8 mouse cellular contexts compared by ENCODE assay signal in genomic region chr11:118355205-118355604, GRCm38 (mm10). TPM values are rescaled to one million over a fixed set of nuclear protein-coding genes. Genes with fewer than 3 reads are reported as not detected.
DNase-seq lines count a peak whose midpoint lies in the region; ATAC-seq lines count a peak whose summit lies in the region.

No protein-coding gene starts in this region.

- peak; percentile 91 for ATAC-seq in activated CD4-positive, CD25-positive, alpha-beta regulatory T cell, adult 4 months
- peak; percentile 93 for ATAC-seq in common myeloid progenitor, adult 5-6 weeks (replicated peaks; ENCODE audit: low read depth, poor library complexity, severe bottlenecking)
- ATAC-seq in inflammation-experienced regulatory T-cells, adult 6 months = peak; percentile 93
- peak; percentile 93 for ATAC-seq in megakaryocyte progenitor cell, adult 5-6 weeks (replicated peaks; ENCODE audit: poor library complexity)

- DNase-seq in gastrocnemius, postnatal 14 days = peak; percentile 94
- DNase-seq in left cerebral cortex, postnatal 10 days (ENCODE audit: extremely low spot score in 1 of 2, low spot score in 2 of 2) = peak; percentile 85 to 94
- peak; percentile 94 to 95 for DNase-seq in right cerebral cortex, postnatal 10 days (ENCODE audit: low spot score in 2 of 2)
- peak; percentile 91 for DNase-seq in urinary bladder, postnatal 14 days (ENCODE audit: low spot score)

- intact Hi-C loops in gastrocnemius, postnatal 14 days (cut with DNase I; ENCODE audit: low total_unique reads) = no loop called here
- intact Hi-C loops in left cerebral cortex, postnatal 10 days (cut with DNase I) = loop anchor here (5.0 kb wide), 1 partner anchor 38 kb away; no protein-coding TSS in a partner anchor

RNA-seq across cellular contexts. Expression of gene Timp2, which starts 0.3 kb away (rescaled TPM):
- polyA plus RNA-seq in activated CD4-positive, CD25-positive, alpha-beta regulatory T cell, adult 4 months (2017; shearing (Covaris generic)) = 10 to 100 TPM; 10.2 to 11.2 TPM
- total RNA-seq in common myeloid progenitor, adult 5-6 weeks (2017) = 8.9 and 24.3 TPM in 2 replicates
- total RNA-seq in gastrocnemius, postnatal 14 days (2021) = 100 to 1,000 TPM; 119 to 133 TPM
- 10 to 100 TPM in 2 of 3 experiments, 1 to 10 TPM in 1; 6.1 to 17.3 (median 16.4) TPM for polyA plus RNA-seq in inflammation-experienced regulatory T-cells, adult 6 months (2017; shearing (Covaris generic))
- 100 to 1,000 TPM; 333 to 340 TPM for total RNA-seq in left cerebral cortex, postnatal 10 days (2021)
- total RNA-seq in megakaryocyte progenitor cell, adult 5-6 weeks (2015) = 7.4 and 9.5 TPM in 2 replicates
- total RNA-seq in megakaryocyte progenitor cell, adult 5-6 weeks (2017) = 9.7 and 10.1 TPM in 2 replicates

RNA-seq across cellular contexts. Expression of gene Cep295nl, which starts 12.9 kb away (rescaled TPM):
- under 1 TPM; 0.24 to 0.45 TPM for polyA plus RNA-seq in activated CD4-positive, CD25-positive, alpha-beta regulatory T cell, adult 4 months (2017; shearing (Covaris generic))
- not detected in 2 replicates for total RNA-seq in common myeloid progenitor, adult 5-6 weeks (2017)
- 1 to 10 TPM; 1.3 TPM for total RNA-seq in gastrocnemius, postnatal 14 days (2021)
- polyA plus RNA-seq in inflammation-experienced regulatory T-cells, adult 6 months (2017; shearing (Covaris generic)) = under 1 TPM in 2 of 3 experiments, not detected in 1; 0.28 to 0.29 TPM
- 1 to 10 TPM; 1.3 to 1.7 TPM for total RNA-seq in left cerebral cortex, postnatal 10 days (2021)
- 0.22 TPM in 1 of 2 replicates, not detected in the other for total RNA-seq in megakaryocyte progenitor cell, adult 5-6 weeks (2015)
- 0.54 TPM in 1 of 2 replicates, not detected in the other for total RNA-seq in megakaryocyte progenitor cell, adult 5-6 weeks (2017)

RNA-seq across cellular contexts. Expression of gene Lgals3bp, which starts 46.7 kb away (rescaled TPM):
- polyA plus RNA-seq in activated CD4-positive, CD25-positive, alpha-beta regulatory T cell, adult 4 months (2017; shearing (Covaris generic)) = 100 to 1,000 TPM in 1 of 2 experiments, 10 to 100 TPM in 1; 98.4 to 147 TPM
- total RNA-seq in common myeloid progenitor, adult 5-6 weeks (2017) = 107 and 108 TPM in 2 replicates
- total RNA-seq in gastrocnemius, postnatal 14 days (2021) = 10 to 100 TPM; 11.0 to 11.9 TPM
- polyA plus RNA-seq in inflammation-experienced regulatory T-cells, adult 6 months (2017; shearing (Covaris generic)) = 100 to 1,000 TPM in 2 of 3 experiments, 10 to 100 TPM in 1; 86.5 to 166 (median 133) TPM
- 10 to 100 TPM; 10.1 to 11.7 TPM for total RNA-seq in left cerebral cortex, postnatal 10 days (2021)
- 92.3 and 118 TPM in 2 replicates for total RNA-seq in megakaryocyte progenitor cell, adult 5-6 weeks (2015)
- 51.7 and 56.3 TPM in 2 replicates for total RNA-seq in megakaryocyte progenitor cell, adult 5-6 weeks (2017)

Comparison
In these comparisons a context has a peak if more than half of its experiments do, and no peak if none do; other contexts are left out.
1. Peak in every context shown above with its lines: DNase-seq and ATAC-seq.